Mouse (Mus musculus): ENCODE results near the gene Mknk2. TPM values are rescaled to one million over a fixed set of nuclear protein-coding genes. Genes with fewer than 3 reads are reported as not detected.

Mknk2 gene
- total RNA-seq, 2 experiments from 2014 or later = 32.8 to 40.1 TPM

Other genes with a start within 250 kb of the Mknk2 start
- 29.9 and 35.3 TPM in 2 replicates for gene Tcf3, start 244.5 kb downstream of the Mknk2 start, total RNA-seq (2015)
- gene Tcf3, start 244.5 kb downstream of the Mknk2 start, total RNA-seq (2017) = 33.5 and 51.0 TPM in 2 replicates
- gene Onecut3, start 183.3 kb downstream of the Mknk2 start, total RNA-seq (2015) = not detected in 2 replicates
- not detected in 2 replicates for gene Onecut3, start 183.3 kb downstream of the Mknk2 start, total RNA-seq (2017)
- gene Atp8b3, start 139.0 kb downstream of the Mknk2 start, total RNA-seq (2015) = not detected in 2 replicates
- not detected in 2 replicates for gene Atp8b3, start 139.0 kb downstream of the Mknk2 start, total RNA-seq (2017)
- 34.1 and 35.2 TPM in 2 replicates for gene Rexo1, start 116.6 kb downstream of the Mknk2 start, total RNA-seq (2015)
- gene Rexo1, start 116.6 kb downstream of the Mknk2 start, total RNA-seq (2017) = 17.1 and 19.2 TPM in 2 replicates
- gene Klf16, start 100.8 kb downstream of the Mknk2 start, total RNA-seq (2015) = 5.3 and 5.4 TPM in 2 replicates
- gene Klf16, start 100.8 kb downstream of the Mknk2 start, total RNA-seq (2017) = 4.3 and 6.0 TPM in 2 replicates
- gene Abhd17a, start 87.8 kb downstream of the Mknk2 start, total RNA-seq (2015) = 59.7 and 79.8 TPM in 2 replicates
- 20.5 and 29.4 TPM in 2 replicates for gene Abhd17a, start 87.8 kb downstream of the Mknk2 start, total RNA-seq (2017)
- 25.9 and 27.2 TPM in 2 replicates for gene Scamp4, start 75.2 kb downstream of the Mknk2 start, total RNA-seq (2015)
- gene Scamp4, start 75.2 kb downstream of the Mknk2 start, total RNA-seq (2017) = 11.2 and 15.9 TPM in 2 replicates
- 0.57 and 0.81 TPM in 2 replicates for gene Adat3, start 75.2 kb downstream of the Mknk2 start, total RNA-seq (2015)
- gene Adat3, start 75.2 kb downstream of the Mknk2 start, total RNA-seq (2017) = 0.08 TPM in 1 of 2 replicates, not detected in the other
- gene Gm49322, start 72.1 kb downstream of the Mknk2 start, total RNA-seq (2015) = 0.17 and 0.57 TPM in 2 replicates
- gene Gm49322, start 72.1 kb downstream of the Mknk2 start, total RNA-seq (2017) = 0.61 TPM in 1 of 2 replicates, not detected in the other
- gene Csnk1g2, start 55.3 kb downstream of the Mknk2 start, total RNA-seq (2015) = 39.1 and 43.1 TPM in 2 replicates
- gene Csnk1g2, start 55.3 kb downstream of the Mknk2 start, total RNA-seq (2017) = 127 and 171 TPM in 2 replicates
- 10.5 and 13.2 TPM in 2 replicates for gene Btbd2, start 21.0 kb downstream of the Mknk2 start, total RNA-seq (2015)
- gene Btbd2, start 21.0 kb downstream of the Mknk2 start, total RNA-seq (2017) = 19.9 and 25.7 TPM in 2 replicates
- gene Mob3a, start 23.9 kb upstream of the Mknk2 start, total RNA-seq (2015) = 26.4 and 31.9 TPM in 2 replicates
- gene Mob3a, start 23.9 kb upstream of the Mknk2 start, total RNA-seq (2017) = 34.9 and 39.0 TPM in 2 replicates
- gene Izumo4, start 24.1 kb upstream of the Mknk2 start, total RNA-seq (2015) = 7.0 and 13.6 TPM in 2 replicates
- 1.7 and 4.3 TPM in 2 replicates for gene Izumo4, start 24.1 kb upstream of the Mknk2 start, total RNA-seq (2017)
- 31.5 and 40.3 TPM in 2 replicates for gene Ap3d1, start 64.2 kb upstream of the Mknk2 start, total RNA-seq (2015)
- 34.7 and 48.7 TPM in 2 replicates for gene Ap3d1, start 64.2 kb upstream of the Mknk2 start, total RNA-seq (2017)
- 29.2 and 34.8 TPM in 2 replicates for gene Dot1l, start 77.1 kb upstream of the Mknk2 start, total RNA-seq (2015)
- gene Dot1l, start 77.1 kb upstream of the Mknk2 start, total RNA-seq (2017) = 9.0 and 9.7 TPM in 2 replicates
- gene Sf3a2, start 120.1 kb upstream of the Mknk2 start, total RNA-seq (2015) = 74.9 and 78.4 TPM in 2 replicates
- 11.5 and 19.0 TPM in 2 replicates for gene Sf3a2, start 120.1 kb upstream of the Mknk2 start, total RNA-seq (2017)
- 64.8 and 78.7 TPM in 2 replicates for gene Plekhj1, start 120.5 kb upstream of the Mknk2 start, total RNA-seq (2015)
- 32.6 and 43.9 TPM in 2 replicates for gene Plekhj1, start 120.5 kb upstream of the Mknk2 start, total RNA-seq (2017)
- not detected in 2 replicates for gene Amh, start 127.1 kb upstream of the Mknk2 start, total RNA-seq (2015)
- gene Amh, start 127.1 kb upstream of the Mknk2 start, total RNA-seq (2017) = 0.14 TPM in 1 of 2 replicates, not detected in the other
- gene Jsrp1, start 135.4 kb upstream of the Mknk2 start, total RNA-seq (2015) = not detected in 2 replicates
- gene Jsrp1, start 135.4 kb upstream of the Mknk2 start, total RNA-seq (2017) = not detected in 2 replicates
- 1,168 and 1,276 TPM in 2 replicates for gene Oaz1, start 148.5 kb upstream of the Mknk2 start, total RNA-seq (2015)
- 222 and 291 TPM in 2 replicates for gene Oaz1, start 148.5 kb upstream of the Mknk2 start, total RNA-seq (2017)
- gene Lingo3, start 165.9 kb upstream of the Mknk2 start, total RNA-seq (2015) = not detected in 2 replicates
- gene Lingo3, start 165.9 kb upstream of the Mknk2 start, total RNA-seq (2017) = not detected in 2 replicates
- gene Lsm7, start 177.1 kb upstream of the Mknk2 start, total RNA-seq (2015) = 125 and 137 TPM in 2 replicates
- gene Lsm7, start 177.1 kb upstream of the Mknk2 start, total RNA-seq (2017) = 307 and 354 TPM in 2 replicates
- gene Sppl2b, start 177.2 kb upstream of the Mknk2 start, total RNA-seq (2015) = 17.7 and 18.2 TPM in 2 replicates
- 29.4 and 39.4 TPM in 2 replicates for gene Sppl2b, start 177.2 kb upstream of the Mknk2 start, total RNA-seq (2017)
- not detected in 2 replicates for gene Tmprss9, start 193.7 kb upstream of the Mknk2 start, total RNA-seq (2015)
- gene Tmprss9, start 193.7 kb upstream of the Mknk2 start, total RNA-seq (2017) = not detected in 2 replicates
- gene Timm13, start 222.9 kb upstream of the Mknk2 start, total RNA-seq (2015) = 132 and 150 TPM in 2 replicates
- gene Timm13, start 222.9 kb upstream of the Mknk2 start, total RNA-seq (2017) = 55.3 and 100 TPM in 2 replicates
- 11.7 and 13.9 TPM in 2 replicates for gene Lmnb2, start 240.1 kb upstream of the Mknk2 start, total RNA-seq (2015)
- gene Lmnb2, start 240.1 kb upstream of the Mknk2 start, total RNA-seq (2017) = 49.3 and 56.9 TPM in 2 replicates

Measured in megakaryocyte progenitor cell, adult 5-6 weeks (primary cell).